Mouse (Mus musculus): ENCODE results near the gene Grip1. TPM values are rescaled to one million over a fixed set of nuclear protein-coding genes. Genes with fewer than 3 reads are reported as not detected.

The Grip1 gene
- polyA plus RNA-seq, 1 experiment from 2014 or later = 4.4 TPM

DNA sequence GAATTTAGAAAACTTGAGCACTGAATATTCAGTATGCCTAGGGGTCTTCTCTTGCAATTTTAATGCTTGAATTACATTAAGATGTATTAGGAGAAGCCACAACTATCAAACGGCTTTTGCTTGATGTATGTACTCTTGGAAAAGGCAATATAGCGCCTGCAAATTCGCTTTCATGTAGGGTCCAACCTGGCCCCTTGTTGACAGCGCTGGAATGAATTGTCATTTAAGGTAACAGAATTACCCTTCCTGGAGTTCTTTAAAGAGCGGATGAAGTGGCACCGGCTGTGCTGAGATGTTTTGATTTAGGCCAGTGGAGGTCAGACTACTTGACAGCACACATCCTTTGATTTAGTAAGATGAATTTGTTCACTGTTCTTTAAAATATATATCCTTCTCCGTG lies 90.1 kb downstream of the Grip1 start:
- DNase-seq (ENCODE audit: low spot score) = no peak
- H3K9me3 ChIP-seq = no peaks in the 10 kb centered on the region
- peaks cover 14% of the 10 kb centered on the region for H3K4me1 ChIP-seq
- H3K4me3 ChIP-seq = no peak overlapping the region
- H3K27ac ChIP-seq = no peak overlapping the region
- H3K36me3 ChIP-seq = peaks cover 7% of the 10 kb centered on the region
- H3K27me3 ChIP-seq (ENCODE audit: insufficient read depth, poor library complexity, severe bottlenecking) = no peaks in the 10 kb centered on the region
- 77% methylated on average over 7 of the region's 7 CpGs for WGBS

- WGBS = 69% methylated on average over 9 of the region's 9 CpGs
- H3K9me3 ChIP-seq = no peaks in the 10 kb centered on the region
- H3K27me3 ChIP-seq (ENCODE audit: insufficient read depth, poor library complexity, severe bottlenecking) = no peaks in the 10 kb centered on the region
- no peak overlapping the region for H3K4me3 ChIP-seq
- no peak overlapping the region for H3K27ac ChIP-seq
- peaks cover 7% of the 10 kb centered on the region for H3K36me3 ChIP-seq
- peaks cover 14% of the 10 kb centered on the region for H3K4me1 ChIP-seq
- DNase-seq (ENCODE audit: low spot score) = no peak
Measured at GRCm38 (mm10) chr10:119544743-119545142, 91.1 kb downstream of the Grip1 start.

GRCm38 (mm10) chr10:119547875-119548274 lies 94.2 kb downstream of the Grip1 start:
- Histone ChIP-seq H3K36me3 (no peaks in the 10 kb centered on the region), H3K27me3 (ENCODE audit: insufficient read depth, poor library complexity, severe bottlenecking) (no peaks in the 10 kb centered on the region), H3K4me1 (peaks cover 10% of the 10 kb centered on the region; the same call in 1 of the 2 replicates), H3K9me3 (no peaks in the 10 kb centered on the region), H3K4me3 (no peak overlapping the region), H3K27ac (no peak overlapping the region)
- 54% methylated on average over 5 of the region's 5 CpGs for WGBS
- no peak for DNase-seq (ENCODE audit: low spot score)

DNA sequence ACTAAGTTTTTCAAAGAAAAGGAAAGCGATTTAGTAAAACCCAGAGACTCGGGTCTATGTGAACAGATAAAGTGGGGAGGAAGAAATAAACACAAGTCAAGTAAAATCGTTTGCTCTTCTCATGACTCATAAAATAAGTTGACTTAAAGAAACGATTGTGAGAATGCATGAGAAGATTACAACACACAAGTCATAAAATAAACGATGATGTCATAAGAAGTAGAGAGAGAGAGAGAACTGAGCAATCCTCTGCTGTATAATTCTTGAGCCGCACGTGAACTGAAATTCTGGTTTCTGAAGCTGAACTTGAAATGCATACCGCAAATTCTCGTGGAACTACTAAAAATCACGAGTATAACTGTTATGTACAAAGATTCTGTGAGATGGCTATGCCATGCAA lies 95.1 kb downstream of the Grip1 start:
- no peaks in the 10 kb centered on the region for H3K36me3 ChIP-seq
- WGBS = 80% methylated on average over 10 of the region's 10 CpGs

GRCm38 (mm10) chr10:119550630-119551029 lies 97.0 kb downstream of the Grip1 start:
- Histone ChIP-seq H3K4me3 (no peak overlapping the region), H3K4me1 (peaks cover 8% of the 10 kb centered on the region; the same call in 1 of the 2 replicates), H3K9me3 (no peaks in the 10 kb centered on the region), H3K27me3 (ENCODE audit: insufficient read depth, poor library complexity, severe bottlenecking) (no peaks in the 10 kb centered on the region), H3K36me3 (no peaks in the 10 kb centered on the region), H3K27ac (no peak overlapping the region)
- WGBS = 63% methylated on average over 6 of the region's 6 CpGs
- DNase-seq (ENCODE audit: low spot score) = no peak

More for the DNA sequence above, 95.1 kb downstream of the Grip1 start:
- Histone ChIP-seq H3K9me3 (no peaks in the 10 kb centered on the region), H3K27ac (no peak overlapping the region), H3K4me1 (peaks cover 10% of the 10 kb centered on the region; the same call in 1 of the 2 replicates), H3K4me3 (no peak overlapping the region), H3K27me3 (ENCODE audit: insufficient read depth, poor library complexity, severe bottlenecking) (no peaks in the 10 kb centered on the region)
- DNase-seq (ENCODE audit: low spot score) = no peak

GRCm38 (mm10) chr10:119556346-119556745 lies 102.7 kb downstream of the Grip1 start:
- H3K9me3 ChIP-seq = no peaks in the 10 kb centered on the region
- no peak overlapping the region for H3K27ac ChIP-seq
- H3K27me3 ChIP-seq (ENCODE audit: insufficient read depth, poor library complexity, severe bottlenecking) = no peaks in the 10 kb centered on the region
- H3K4me3 ChIP-seq = no peak overlapping the region
- H3K36me3 ChIP-seq = no peaks in the 10 kb centered on the region
- H3K4me1 ChIP-seq = peaks cover 3% of the 10 kb centered on the region; the same call in 1 of the 2 replicates
- DNase-seq (ENCODE audit: low spot score) = no peak
- 88% methylated on average over 7 of the region's 7 CpGs for WGBS

DNA sequence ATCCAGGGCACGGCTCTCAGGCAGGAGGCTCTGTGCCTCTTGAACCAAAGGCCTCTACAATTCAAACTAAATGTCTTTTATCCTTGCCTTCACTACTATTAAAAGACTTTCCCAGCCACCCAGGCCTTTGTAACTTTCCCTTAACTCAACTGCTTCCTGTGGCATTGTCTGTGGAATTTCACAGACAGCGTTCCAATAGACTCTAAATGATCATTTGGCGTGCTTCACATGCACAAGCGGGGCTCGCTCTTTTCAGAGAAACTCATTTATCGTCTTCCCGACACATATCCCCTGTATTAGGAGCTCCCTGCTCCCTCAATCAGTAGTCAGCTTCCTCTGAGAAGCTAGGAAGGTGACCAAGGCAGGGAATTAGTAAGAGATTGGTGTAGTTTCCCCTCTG lies 104.8 kb downstream of the Grip1 start:
- H3K36me3 ChIP-seq = no peaks in the 10 kb centered on the region
- DNase-seq (ENCODE audit: low spot score) = no peak
- WGBS = 89% methylated on average over 7 of the region's 7 CpGs
- H3K9me3 ChIP-seq = no peaks in the 10 kb centered on the region
- H3K4me3 ChIP-seq = no peak overlapping the region
- H3K4me1 ChIP-seq = no peaks in the 10 kb centered on the region
- no peak overlapping the region for H3K27ac ChIP-seq
- H3K27me3 ChIP-seq (ENCODE audit: insufficient read depth, poor library complexity, severe bottlenecking) = no peaks in the 10 kb centered on the region

DNA sequence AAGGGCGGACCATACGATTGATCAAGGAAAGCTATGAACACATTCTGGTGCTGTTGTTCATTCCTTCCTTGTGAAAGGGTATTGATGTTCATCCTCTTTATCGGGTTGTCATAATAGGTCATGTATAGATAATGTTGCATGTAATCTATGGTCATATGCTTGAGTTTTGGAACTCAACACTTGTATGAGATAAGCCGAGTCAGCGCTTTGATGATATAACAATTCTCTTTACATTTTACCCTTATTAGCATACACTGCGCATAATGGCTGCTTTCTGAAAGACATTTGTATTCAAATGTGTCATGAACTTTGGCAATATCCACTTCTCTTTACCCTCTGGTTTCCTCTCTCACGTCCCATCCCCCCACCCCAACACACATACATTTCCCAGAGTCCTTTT lies 111.2 kb downstream of the Grip1 start:
- DNase-seq (ENCODE audit: low spot score) = no peak
- H3K36me3 ChIP-seq = no peaks in the 10 kb centered on the region
- no peak overlapping the region for H3K4me3 ChIP-seq
- WGBS = 94% methylated on average over 7 of the region's 7 CpGs
- H3K27ac ChIP-seq = no peak overlapping the region
- H3K9me3 ChIP-seq = no peaks in the 10 kb centered on the region
- 0 out of 2 replicates have a peak, but pooled peaks cover 4% of the 10 kb centered on the region for H3K4me1 ChIP-seq
- no peaks in the 10 kb centered on the region for H3K27me3 ChIP-seq (ENCODE audit: insufficient read depth, poor library complexity, severe bottlenecking)

DNA sequence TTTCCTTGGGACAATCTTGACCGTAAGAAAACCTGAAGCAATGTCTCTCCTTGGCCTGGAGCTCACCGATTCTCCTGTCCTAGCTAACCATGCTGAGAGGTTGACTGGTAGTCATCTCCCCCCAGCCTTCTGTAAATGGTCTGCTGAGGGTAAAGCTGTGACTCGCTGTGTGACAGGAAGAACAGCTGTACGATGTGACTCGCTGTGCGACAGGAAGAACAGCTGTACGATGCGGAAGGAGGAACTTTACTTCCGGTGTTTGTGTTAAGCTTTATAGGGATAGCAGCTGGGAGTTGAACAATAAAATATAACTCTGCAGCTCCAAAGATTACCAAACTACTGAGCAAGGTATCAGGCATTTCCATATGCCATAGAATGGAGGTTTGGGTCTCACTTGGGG lies 119.5 kb downstream of the Grip1 start:
- H3K4me1 ChIP-seq = no peaks in the 10 kb centered on the region
- no peaks in the 10 kb centered on the region for H3K27me3 ChIP-seq (ENCODE audit: insufficient read depth, poor library complexity, severe bottlenecking)
- 80% methylated on average over 9 of the region's 9 CpGs for WGBS
- no peak overlapping the region for H3K27ac ChIP-seq
- H3K4me3 ChIP-seq = no peak overlapping the region
- no peak for DNase-seq (ENCODE audit: low spot score)
- no peaks in the 10 kb centered on the region for H3K36me3 ChIP-seq
- no peaks in the 10 kb centered on the region for H3K9me3 ChIP-seq

GRCm38 (mm10) chr10:119575780-119576179 lies 122.2 kb downstream of the Grip1 start:
- 82% methylated on average over 1 of the region's 1 CpGs for WGBS
- H3K4me3 ChIP-seq = no peak overlapping the region
- H3K27me3 ChIP-seq (ENCODE audit: insufficient read depth, poor library complexity, severe bottlenecking) = no peaks in the 10 kb centered on the region

DNA sequence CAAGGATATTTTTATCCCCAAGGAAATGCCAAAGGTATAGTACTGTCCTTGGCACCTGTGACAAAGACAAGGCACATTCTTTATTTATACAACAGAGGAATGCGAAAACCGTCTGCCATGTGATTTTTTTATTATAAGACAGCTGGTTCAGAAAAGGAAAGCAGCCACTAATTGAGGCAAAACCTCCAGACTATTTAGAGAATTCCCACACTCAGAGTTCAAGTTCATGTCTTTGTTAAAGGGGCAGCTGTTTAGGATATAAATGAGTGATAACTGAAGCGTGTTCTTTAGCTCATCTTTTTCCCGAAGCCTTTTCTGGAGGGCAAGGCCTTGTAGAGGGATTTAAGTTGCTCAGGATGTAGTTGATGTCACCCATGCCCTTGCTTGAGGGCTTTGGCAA lies 126.4 kb downstream of the Grip1 start:
- H3K27ac ChIP-seq = no peak overlapping the region
- H3K9me3 ChIP-seq = no peaks in the 10 kb centered on the region
- no peaks in the 10 kb centered on the region for H3K27me3 ChIP-seq (ENCODE audit: insufficient read depth, poor library complexity, severe bottlenecking)
- H3K4me3 ChIP-seq = no peak overlapping the region
- no peak for DNase-seq (ENCODE audit: low spot score)
- H3K36me3 ChIP-seq = no peaks in the 10 kb centered on the region
- 76% methylated on average over 4 of the region's 4 CpGs for WGBS
- no peaks in the 10 kb centered on the region for H3K4me1 ChIP-seq

More at GRCm38 (mm10) chr10:119575780-119576179, 122.2 kb downstream of the Grip1 start:
- Histone ChIP-seq H3K36me3 (no peaks in the 10 kb centered on the region), H3K4me1 (no peaks in the 10 kb centered on the region), H3K27ac (no peak overlapping the region), H3K9me3 (no peaks in the 10 kb centered on the region)
- no peak for DNase-seq (ENCODE audit: low spot score)

GRCm38 (mm10) chr10:119584666-119585065 lies 131.0 kb downstream of the Grip1 start:
- no peak for DNase-seq (ENCODE audit: low spot score)
- Histone ChIP-seq H3K36me3 (no peaks in the 10 kb centered on the region), H3K4me1 (no peaks in the 10 kb centered on the region), H3K9me3 (no peaks in the 10 kb centered on the region), H3K27me3 (ENCODE audit: insufficient read depth, poor library complexity, severe bottlenecking) (no peaks in the 10 kb centered on the region), H3K27ac (no peak overlapping the region), H3K4me3 (no peak overlapping the region)
- WGBS = 88% methylated on average over 6 of the region's 6 CpGs

DNA sequence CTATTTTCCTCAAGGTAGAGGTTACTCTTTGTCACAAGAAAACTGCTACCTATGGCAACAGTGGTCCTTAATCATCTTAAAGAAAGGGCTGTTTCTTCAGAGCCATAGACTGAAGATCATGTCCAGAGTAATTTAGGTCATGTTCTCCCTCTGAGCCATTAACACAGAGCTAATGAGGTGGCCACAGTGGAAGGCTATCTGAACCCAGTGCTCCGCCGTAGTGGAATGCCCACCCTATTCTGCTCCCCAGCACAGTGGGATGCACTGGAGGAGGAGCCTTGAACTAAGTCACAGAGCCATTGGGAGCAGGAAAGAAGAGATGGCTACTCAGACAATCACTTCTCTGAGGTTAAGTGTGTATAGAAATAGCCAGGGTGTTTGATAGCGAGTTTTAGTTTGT lies 133.3 kb downstream of the Grip1 start:
- 72% methylated on average over 3 of the region's 3 CpGs for WGBS
- H3K4me1 ChIP-seq = no peaks in the 10 kb centered on the region
- no peak for DNase-seq (ENCODE audit: low spot score)
- H3K4me3 ChIP-seq = no peak overlapping the region
- H3K36me3 ChIP-seq = no peaks in the 10 kb centered on the region
- no peaks in the 10 kb centered on the region for H3K9me3 ChIP-seq
- H3K27ac ChIP-seq = no peak overlapping the region
- no peaks in the 10 kb centered on the region for H3K27me3 ChIP-seq (ENCODE audit: insufficient read depth, poor library complexity, severe bottlenecking)

DNA sequence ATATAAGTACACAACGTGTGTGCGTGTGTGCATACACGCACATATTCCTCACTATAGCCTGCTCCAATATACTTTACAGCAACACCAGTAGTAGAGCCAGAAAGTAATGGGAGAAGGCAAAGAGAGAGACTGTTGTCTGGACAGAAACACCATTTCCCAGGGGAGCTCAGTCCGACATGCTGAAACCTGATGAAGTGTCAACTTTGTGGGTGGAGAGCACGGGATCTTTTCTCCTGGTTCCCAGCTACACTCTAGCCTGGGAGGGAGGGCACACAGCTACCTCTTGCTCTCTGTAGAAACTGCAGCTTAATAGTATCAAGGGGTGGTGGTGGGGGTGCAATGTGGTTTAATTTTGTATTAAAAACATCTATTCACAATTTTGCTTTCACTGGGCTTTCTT lies 143.2 kb downstream of the Grip1 start:
- Histone ChIP-seq H3K27me3 (ENCODE audit: insufficient read depth, poor library complexity, severe bottlenecking) (no peaks in the 10 kb centered on the region), H3K4me1 (peaks cover 3% of the 10 kb centered on the region; the same call in 1 of the 2 replicates), H3K36me3 (no peaks in the 10 kb centered on the region), H3K4me3 (no peak overlapping the region), H3K27ac (no peak overlapping the region), H3K9me3 (no peaks in the 10 kb centered on the region)
- WGBS = 57% methylated on average over 5 of the region's 5 CpGs
- no peak for DNase-seq (ENCODE audit: low spot score)
